16 mouse cellular contexts compared by ENCODE assay signal in the genomic region with DNA sequence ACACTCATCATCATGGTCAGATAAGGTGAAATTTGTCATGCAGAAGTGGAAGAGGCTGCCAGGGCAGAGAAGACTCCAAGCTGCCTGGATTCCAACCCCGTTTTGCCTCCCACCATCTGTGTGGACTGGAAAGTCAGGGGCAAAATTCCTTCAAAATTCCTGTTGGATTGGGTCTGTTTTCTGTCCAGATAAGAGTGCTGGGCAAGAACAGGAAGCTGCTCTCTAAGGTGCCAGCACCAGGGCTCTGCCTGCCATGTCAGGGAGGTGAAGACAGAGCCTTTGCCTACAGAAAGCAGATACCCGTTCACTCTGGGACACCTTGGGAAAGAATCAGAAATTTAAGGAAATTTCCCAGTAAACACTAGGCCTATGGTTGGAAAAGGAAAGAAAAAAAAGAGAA.
DNase-seq lines count a peak whose midpoint lies in the region; ATAC-seq and TF ChIP-seq lines count a peak whose summit lies in the region.
"Had no signal": no experiment of that assay in that cellular context is flagged by ENCODE, and none has a peak within 500 bp of the region (broad histone marks: within the 10 kb centered on the region; RNA-seq: fewer than 3 reads in every experiment).

No protein-coding gene starts in this region.

- WGBS in intestine, embryonic 14.5 days = 34% methylated on average over 2 of the region's 2 CpGs
- WGBS in intestine, postnatal 0 days = 47% methylated on average over 2 of the region's 2 CpGs
- WGBS in forebrain, embryonic 16.5 days = 83% methylated on average over 2 of the region's 2 CpGs

- peaks cover 16% of the 10 kb centered on the region; the same call in 1 of the 2 replicates for H3K4me1 ChIP-seq in intestine, embryonic 14.5 days (replicated peaks; ENCODE audit: control insufficient read depth, insufficient read depth, low read length)
- no peaks in the 10 kb centered on the region for H3K4me1 ChIP-seq in intestine, postnatal 0 days (replicated peaks; ENCODE audit: control insufficient read depth, insufficient read depth, low read length)
- no peaks in the 10 kb centered on the region for H3K4me1 ChIP-seq in forebrain, embryonic 16.5 days (replicated peaks; ENCODE audit: control insufficient read depth, insufficient read depth, low read length)
- H3K4me1 ChIP-seq: megakaryocyte, embryonic 14.5 days had no signal

- DNase-seq in intestine, embryonic 14.5 days (ENCODE audit: low spot score) = no peak
- DNase-seq in MN1 (ENCODE audit: low spot score) = peak; percentile 46
- peak; percentile 4 to 14 for DNase-seq in heart, adult 9 months (ENCODE audit: low spot score in 2 of 2)
- peak; percentile 19 to 23 for DNase-seq in heart, postnatal 10 days
- DNase-seq in kidney, adult 9 months = no peak
- DNase-seq: adrenal gland, adult 2 months; cerebellum, adult 8-10 months; kidney, adult 18-20 months; right cerebral cortex, postnatal 4 days had no signal

- intact Hi-C loops in heart, postnatal 10 days (cut with DNase I) = no loop called here

- H3K36me3 ChIP-seq in intestine, embryonic 14.5 days (ENCODE audit: control insufficient read depth, insufficient read depth, low read length) = no peaks in the 10 kb centered on the region
- no peaks in the 10 kb centered on the region for H3K36me3 ChIP-seq in intestine, postnatal 0 days (ENCODE audit: control insufficient read depth, insufficient read depth)
- H3K36me3 ChIP-seq in forebrain, embryonic 16.5 days (ENCODE audit: control insufficient read depth, insufficient read depth) = no peaks in the 10 kb centered on the region
- H3K36me3 ChIP-seq: hindbrain, embryonic 12.5 days; limb, embryonic 12.5 days; neural tube, embryonic 13.5 days had no signal

- no peak for TF ChIP-seq CTCF in intestine, postnatal 0 days (IDR thresholded peaks at IDR 0.05; ENCODE audit: low read depth)

- no peaks in the 10 kb centered on the region for H3K9me3 ChIP-seq in intestine, embryonic 14.5 days (ENCODE audit: control insufficient read depth, low read length)
- no peaks in the 10 kb centered on the region for H3K9me3 ChIP-seq in intestine, postnatal 0 days (ENCODE audit: control insufficient read depth)
- no peaks in the 10 kb centered on the region for H3K9me3 ChIP-seq in forebrain, embryonic 16.5 days (ENCODE audit: control insufficient read depth, low read length)
- H3K9me3 ChIP-seq: hindbrain, embryonic 12.5 days; limb, embryonic 12.5 days; megakaryocyte, embryonic 14.5 days; neural tube, embryonic 13.5 days had no signal

- H3K4me2 ChIP-seq in intestine, embryonic 14.5 days (ENCODE audit: low read length) = no peak overlapping the region
- no peak overlapping the region for H3K4me2 ChIP-seq in intestine, postnatal 0 days (replicated peaks; ENCODE audit: low read depth)
- H3K4me2 ChIP-seq in forebrain, embryonic 16.5 days (ENCODE audit: low read length) = no peak overlapping the region
- H3K4me2 ChIP-seq: hindbrain, embryonic 12.5 days; limb, embryonic 12.5 days; neural tube, embryonic 13.5 days had no signal

- H3K9ac ChIP-seq in intestine, embryonic 14.5 days (ENCODE audit: low read length) = no peak overlapping the region
- H3K9ac ChIP-seq in intestine, postnatal 0 days (ENCODE audit: low read depth, low read length) = no peak overlapping the region
- no peak overlapping the region for H3K9ac ChIP-seq in forebrain, embryonic 16.5 days (replicated peaks; ENCODE audit: low read depth, low read length)
- H3K9ac ChIP-seq: hindbrain, embryonic 12.5 days; limb, embryonic 12.5 days; neural tube, embryonic 13.5 days had no signal

- ATAC-seq in intestine, embryonic 14.5 days (replicated peaks; ENCODE audit: low FRiP score, low TSS enrichment, low read depth) = no peak
- no peak for ATAC-seq in intestine, postnatal 0 days
- ATAC-seq in forebrain, embryonic 16.5 days = no peak
- no peak for ATAC-seq in CD4-positive, CD25-positive, alpha-beta regulatory T cell, adult 4 months

- peak overlapping the region; percentile 57 for H3K27ac ChIP-seq in intestine, embryonic 14.5 days (ENCODE audit: low read depth)
- no peak overlapping the region for H3K27ac ChIP-seq in intestine, postnatal 0 days (ENCODE audit: low read depth, low read length)
- no peak overlapping the region for H3K27ac ChIP-seq in forebrain, embryonic 16.5 days (ENCODE audit: low read length)
- H3K27ac ChIP-seq: hindbrain, embryonic 12.5 days; limb, embryonic 12.5 days; neural tube, embryonic 13.5 days had no signal

- no peak overlapping the region for H3K4me3 ChIP-seq in intestine, embryonic 14.5 days (ENCODE audit: low read depth, low read length)
- no peak overlapping the region for H3K4me3 ChIP-seq in intestine, postnatal 0 days (ENCODE audit: low read depth, low read length)
- H3K4me3 ChIP-seq in forebrain, embryonic 16.5 days (replicated peaks; ENCODE audit: low read length) = no peak overlapping the region
- H3K4me3 ChIP-seq: hindbrain, embryonic 12.5 days; limb, embryonic 12.5 days; megakaryocyte, embryonic 14.5 days; neural tube, embryonic 13.5 days had no signal

- no peaks in the 10 kb centered on the region for H3K27me3 ChIP-seq in intestine, embryonic 14.5 days (replicated peaks; ENCODE audit: control insufficient read depth, insufficient read depth, low read length)
- H3K27me3 ChIP-seq in intestine, postnatal 0 days (replicated peaks; ENCODE audit: control insufficient read depth, insufficient read depth, low read length) = no peaks in the 10 kb centered on the region
- H3K27me3 ChIP-seq in forebrain, embryonic 16.5 days (replicated peaks; ENCODE audit: control insufficient read depth, insufficient read depth, low read length) = 0 out of 2 replicates have a peak, but pooled peaks cover 4% of the 10 kb centered on the region
- H3K27me3 ChIP-seq: hindbrain, embryonic 12.5 days; limb, embryonic 12.5 days; megakaryocyte, embryonic 14.5 days; neural tube, embryonic 13.5 days had no signal

Comparison
In these comparisons a context has a peak if more than half of its experiments do, and no peak if none do; other contexts are left out.
1. DNase-seq: peak in MN1 (single experiment), heart, adult 9 months (2 of 2) and heart, postnatal 10 days (2 of 2); none in intestine, embryonic 14.5 days (single experiment) and kidney, adult 9 months (single experiment).